Mouse (Mus musculus): ENCODE results near the gene Dab1.

Dab1 gene

DNA sequence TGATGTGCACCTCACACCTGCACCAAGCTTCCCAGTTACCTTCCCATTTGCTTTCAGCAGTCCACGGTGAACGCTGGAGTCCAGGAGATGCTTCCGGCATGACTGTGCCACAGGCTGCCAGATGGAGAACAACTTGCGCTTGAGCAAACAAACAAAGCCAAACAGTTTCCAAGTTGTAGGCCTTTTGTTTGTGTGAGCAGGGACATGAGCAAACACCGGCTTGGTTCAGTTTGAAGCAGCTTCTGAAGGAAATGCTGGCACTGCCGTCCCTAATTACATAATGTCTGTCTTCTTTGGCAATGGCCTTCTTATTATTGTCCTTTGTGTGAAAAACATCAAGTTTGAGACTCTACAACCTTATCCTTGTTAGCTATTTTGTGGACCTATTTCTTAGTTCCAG is 664.7 kb downstream of the Dab1 start:
- no peak for DNase-seq

GRCm38 (mm10) chr4:104288401-104288800 is 669.2 kb downstream of the Dab1 start:
- DNase-seq, result no peak

GRCm38 (mm10) chr4:104301764-104302163 is 682.6 kb downstream of the Dab1 start:
- DNase-seq, result no peak

DNA sequence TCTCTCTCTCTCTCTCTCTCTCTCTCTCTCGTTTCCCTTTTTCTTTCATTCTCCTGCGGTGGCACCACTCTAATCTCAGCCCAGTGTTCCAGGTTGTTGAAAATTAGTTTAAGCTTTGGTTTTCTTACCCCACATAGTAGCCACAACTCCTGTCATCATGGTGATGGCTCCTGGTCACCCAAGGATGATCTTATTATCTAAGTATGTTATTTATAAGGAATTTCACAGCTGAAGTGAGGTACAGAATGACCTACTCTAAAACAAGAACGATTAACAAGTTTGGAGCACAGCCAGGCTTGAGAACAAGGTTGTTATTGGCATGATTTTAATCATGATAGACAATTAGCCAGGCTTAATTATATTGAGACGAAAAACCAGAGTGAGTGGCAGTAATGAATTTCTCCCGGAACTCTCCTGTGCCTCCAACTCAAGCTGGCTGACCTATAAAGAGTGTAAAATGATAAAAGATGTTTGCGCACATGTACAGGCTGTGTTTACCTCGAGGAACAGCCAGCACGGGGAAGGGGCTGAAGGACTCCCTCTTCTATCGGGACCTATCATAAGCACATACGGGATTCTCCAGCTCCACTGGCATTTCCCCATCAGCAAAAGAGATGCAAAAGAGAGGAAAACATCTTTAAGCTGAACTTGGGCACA is 684.0 kb downstream of the Dab1 start:
- DNase-seq, result no peak

DNA sequence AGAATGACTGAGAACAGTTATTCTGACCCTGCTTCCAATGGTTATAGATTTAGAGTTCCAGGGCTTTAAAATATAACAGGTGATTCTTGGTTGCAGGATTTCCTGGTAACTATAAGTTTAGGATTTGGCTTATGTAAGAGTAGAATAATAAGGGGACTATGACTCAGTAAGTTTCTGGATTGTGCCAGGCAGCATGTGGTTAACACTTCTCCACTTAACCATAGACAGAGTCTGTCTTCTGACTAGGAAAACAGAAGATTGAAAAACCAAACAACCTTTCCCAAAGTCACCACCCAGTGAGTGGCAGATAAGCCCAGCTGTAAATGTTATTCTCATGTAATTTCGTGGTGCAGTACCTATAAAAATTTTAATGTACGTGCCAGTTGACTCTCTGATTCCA is 688.6 kb downstream of the Dab1 start:
- peak; percentile 21 for DNase-seq

GRCm38 (mm10) chr4:104326221-104326620 is 707.1 kb downstream of the Dab1 start:
- DNase-seq, result no peak

DNA sequence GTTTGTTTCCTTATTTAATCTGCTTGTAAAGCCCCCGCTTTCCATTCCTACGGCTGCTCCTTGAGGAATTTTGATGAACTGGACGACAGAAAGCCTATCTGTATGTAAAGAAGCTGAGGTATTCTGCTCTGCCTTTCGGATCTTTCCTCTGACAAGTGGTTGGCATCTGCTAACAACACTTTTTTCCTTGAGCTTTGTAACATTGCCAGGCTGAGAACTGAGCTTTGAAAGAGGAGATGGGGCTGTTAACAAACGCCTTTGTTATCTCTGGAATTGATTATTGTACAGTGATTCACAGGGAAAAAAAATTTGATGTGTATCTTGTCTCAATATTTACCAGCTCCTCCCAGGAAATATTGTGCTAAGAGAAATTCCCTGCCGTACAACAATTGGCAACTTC is 712.7 kb downstream of the Dab1 start:
- no peak for DNase-seq

- no peak for DNase-seq
Observed at GRCm38 (mm10) chr4:104332399-104332798, 713.2 kb downstream of the Dab1 start.

- no peak for DNase-seq
Observed at GRCm38 (mm10) chr4:104337279-104337678, 718.1 kb downstream of the Dab1 start.

GRCm38 (mm10) chr4:104338382-104338781 is 719.2 kb downstream of the Dab1 start:
- peak; percentile 52 for DNase-seq

DNA sequence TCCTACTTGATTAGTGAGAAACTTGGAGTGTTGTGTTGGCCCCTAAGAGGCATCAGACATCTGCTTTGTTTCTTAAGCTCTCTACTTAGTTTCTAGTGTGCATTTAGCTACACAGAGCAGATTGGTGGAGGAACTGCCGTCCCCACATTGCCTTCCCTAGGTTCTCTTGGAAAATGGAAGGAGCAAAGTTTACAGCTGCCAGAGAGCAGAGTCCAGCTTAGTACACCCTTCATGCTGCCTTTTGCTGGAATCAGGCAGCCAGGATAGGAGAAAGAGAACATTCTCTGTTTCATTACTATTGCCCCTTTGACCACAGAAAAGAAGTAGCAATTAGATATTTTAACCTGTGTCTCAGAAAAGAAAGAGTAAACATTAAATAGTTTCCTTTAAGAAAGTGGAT is 742.2 kb downstream of the Dab1 start:
- no peak for DNase-seq

GRCm38 (mm10) chr4:104366491-104366890 is 747.3 kb downstream of the Dab1 start:
- peak; percentile 11 for DNase-seq

DNA sequence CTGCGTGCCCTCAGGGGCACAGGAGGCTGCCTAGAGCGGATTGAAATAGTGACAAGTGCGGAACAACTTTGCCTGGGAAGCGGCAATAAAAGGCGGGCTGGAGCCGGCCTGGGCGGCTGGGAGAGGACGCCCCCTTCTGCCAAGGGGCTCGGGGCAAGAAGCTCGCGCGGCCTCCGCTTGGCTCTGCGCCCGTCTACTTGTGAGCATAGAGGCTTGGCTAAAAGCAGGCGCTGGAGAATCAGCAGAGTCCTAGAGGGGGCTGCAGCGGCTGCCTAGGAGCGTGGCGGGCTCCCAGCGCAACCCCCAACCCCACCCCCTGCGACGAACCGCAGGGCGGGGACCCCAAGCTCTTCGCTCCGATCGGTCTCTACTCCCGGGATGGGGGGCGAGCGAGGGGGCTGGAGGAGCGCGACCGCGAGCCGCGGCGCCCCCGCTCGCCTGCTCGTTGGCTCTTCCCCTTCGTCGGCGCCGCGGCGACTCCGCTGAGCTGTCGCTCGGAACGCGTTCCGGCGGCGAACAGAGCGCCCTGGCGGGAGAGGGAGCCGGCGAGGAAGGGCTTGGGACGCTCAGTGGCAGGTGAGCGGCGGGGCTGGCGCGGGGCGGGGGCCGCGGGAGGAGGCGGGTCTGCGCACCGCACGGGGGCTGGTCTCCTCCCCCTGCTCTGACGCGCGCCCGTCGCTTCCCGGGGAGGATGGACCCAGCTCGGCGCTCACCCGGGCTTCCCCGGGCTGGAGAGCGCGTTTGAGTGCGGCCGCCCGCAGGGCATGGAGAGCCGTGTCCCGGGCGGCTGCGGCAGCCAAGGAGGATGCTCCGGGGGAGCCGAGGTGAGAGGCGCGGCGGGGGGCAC is 748.0 kb downstream of the Dab1 start:
- peak; percentile 86 for DNase-seq

GRCm38 (mm10) chr4:104367741-104368411 is 748.7 kb downstream of the Dab1 start:
- no peak for DNase-seq

DNA sequence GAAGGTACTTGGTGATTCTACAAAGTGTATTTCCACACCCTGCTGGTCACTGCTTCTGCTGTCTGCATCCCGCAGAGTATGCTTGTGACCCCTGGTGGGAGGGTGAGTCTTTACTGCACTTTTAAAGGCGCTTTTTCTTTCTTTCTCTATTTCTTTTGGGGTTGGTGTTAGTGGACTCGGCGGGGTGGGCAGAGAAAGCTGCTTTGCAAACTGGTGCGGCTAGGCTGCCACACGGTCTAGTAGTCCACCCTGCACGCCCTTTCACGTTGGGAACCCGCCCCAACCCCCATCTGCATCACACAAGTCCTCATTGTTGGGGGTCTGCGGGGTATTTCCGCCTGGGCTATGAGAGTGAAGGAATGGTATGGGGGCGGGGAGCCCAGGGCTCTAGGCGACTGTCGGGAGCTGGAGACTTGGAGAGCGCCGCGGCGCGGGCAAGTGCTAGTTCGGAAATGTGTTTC is 749.4 kb downstream of the Dab1 start:
- peak; percentile 82 for DNase-seq

- no peak for DNase-seq
Observed at GRCm38 (mm10) chr4:104369091-104369490, 749.9 kb downstream of the Dab1 start.

DNA sequence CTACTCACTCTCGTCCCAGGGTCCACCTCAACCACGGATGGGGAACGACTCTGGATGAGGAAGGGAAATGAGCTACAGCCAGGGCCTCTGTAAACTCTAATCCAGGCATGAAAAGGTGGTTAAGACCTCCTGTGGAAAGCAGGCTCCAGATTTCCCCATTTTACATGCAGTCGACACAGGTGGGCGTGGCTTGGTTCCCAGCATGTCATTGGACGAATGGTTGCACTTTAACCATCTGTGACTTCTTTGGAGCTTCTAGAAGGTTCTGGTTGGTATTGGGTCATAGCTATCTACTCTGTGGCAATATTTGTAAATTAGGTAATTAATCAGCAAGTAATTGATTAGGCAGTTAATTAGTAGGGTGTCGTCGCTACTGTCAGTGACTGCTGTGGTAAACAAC is 752.0 kb downstream of the Dab1 start:
- no peak for DNase-seq

DNA sequence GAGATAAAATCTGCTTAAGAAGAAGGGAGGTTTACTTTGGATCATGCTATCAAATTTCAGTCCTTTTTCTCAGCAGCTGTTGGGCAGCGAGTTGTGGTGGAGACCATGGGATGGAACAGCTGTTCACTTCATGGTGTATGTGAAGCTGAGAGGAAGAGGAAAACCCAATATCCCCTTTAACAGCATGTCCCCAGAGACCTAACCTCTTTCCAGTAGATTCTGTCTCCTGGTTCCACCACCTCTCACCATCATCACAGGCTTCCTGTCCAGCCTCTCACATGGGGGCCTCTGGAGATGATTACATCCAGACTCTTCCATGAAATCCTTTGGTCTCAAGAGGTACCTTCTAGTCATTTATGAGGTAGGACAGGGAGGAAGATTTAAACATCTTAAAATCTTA is 755.0 kb downstream of the Dab1 start:
- DNase-seq, result no peak

- no peak for DNase-seq
Observed at GRCm38 (mm10) chr4:104384704-104385103, 765.5 kb downstream of the Dab1 start.

DNA sequence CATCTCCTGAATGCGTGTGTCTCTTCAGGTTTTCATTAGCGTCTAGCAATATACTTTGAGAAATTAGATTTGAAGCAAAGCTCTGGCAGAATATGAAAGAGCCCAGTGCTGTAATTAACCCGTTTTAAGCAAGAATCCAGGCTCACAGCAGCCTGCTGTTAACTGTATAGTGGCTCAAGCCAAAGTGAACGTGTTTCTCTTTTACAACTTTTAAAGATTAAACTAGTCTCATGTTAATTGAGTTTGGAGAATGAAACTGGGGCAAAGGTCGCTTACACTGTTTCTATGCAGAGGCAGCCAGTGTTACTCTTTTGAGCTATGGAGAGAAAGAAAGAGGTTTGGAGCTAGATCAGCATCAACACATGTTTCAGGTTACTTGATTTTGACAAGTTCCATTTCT is 766.1 kb downstream of the Dab1 start:
- DNase-seq, result no peak

- DNase-seq, result no peak
Observed at GRCm38 (mm10) chr4:104395515-104395914, 776.4 kb downstream of the Dab1 start.

GRCm38 (mm10) chr4:104396095-104396494 is 776.9 kb downstream of the Dab1 start:
- no peak for DNase-seq

DNA sequence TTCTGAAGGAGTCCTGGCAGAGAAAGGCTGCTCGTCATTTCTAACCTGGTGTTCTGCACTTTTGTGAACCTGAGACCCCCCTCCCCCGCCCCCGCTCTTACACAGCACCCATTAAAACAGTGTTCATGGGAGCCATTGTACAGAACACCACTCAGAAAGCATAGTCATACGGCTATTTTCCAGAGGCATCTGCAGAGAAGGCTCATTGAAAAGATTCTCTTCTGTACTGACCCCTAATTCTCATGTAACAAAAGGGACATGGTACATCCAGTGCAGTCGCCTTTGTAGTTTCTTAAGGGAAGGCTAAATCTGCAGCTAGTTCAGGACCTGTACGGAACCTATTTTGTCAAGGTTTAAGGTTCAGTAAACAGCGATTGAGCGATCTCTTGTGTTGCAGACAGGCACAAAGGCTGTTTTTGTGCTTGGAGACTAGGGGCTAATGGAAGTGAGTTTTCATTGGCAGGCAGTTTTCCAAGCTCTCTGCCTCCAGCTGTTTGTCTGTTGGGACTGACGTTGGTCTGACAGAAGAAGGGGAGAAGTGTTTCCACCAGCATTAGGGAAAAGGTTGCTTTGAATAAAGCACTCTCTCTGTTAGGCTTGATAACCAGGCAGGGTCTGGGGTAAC is 780.1 kb downstream of the Dab1 start:
- DNase-seq, result no peak
